Mouse (Mus musculus): ENCODE measurements around the gene Map2k6.

- no peak for TF ChIP-seq CTCF (IDR thresholded peaks at IDR 0.05; ENCODE audit: low read depth, low read length)
- no peak for TF ChIP-seq POLR2AphosphoS5 (IDR thresholded peaks at IDR 0.05; ENCODE audit: insufficient replicate concordance, low read depth, low read length)
- TF ChIP-seq GATA1 (IDR thresholded peaks at IDR 0.05; ENCODE audit: borderline replicate concordance, low read length), result no peak
- TF ChIP-seq GATA2 (IDR thresholded peaks at IDR 0.05; ENCODE audit: borderline replicate concordance, low read depth, low read length), result no peak
These were observed 143.0 kb downstream of the Map2k6 start for GRCm38 (mm10) chr11:110541933-110542332.
